Mouse (Mus musculus) hindbrain, embryonic 10.5 days (tissue): ENCODE results near the gene Mcm9. TPM values are rescaled to one million over a fixed set of nuclear protein-coding genes. Genes with fewer than 3 reads are reported as not detected.
A peak's percentile ranks its signal among the peaks of the same experiment; 100 is the strongest.
"Not testable (repeated sequence)": the region's sequence is repeated elsewhere in the genome, so short reads cannot be mapped to it uniquely, and the experiment has no call there.

Experiments used
- DNase-seq: peaks from one replicate; pipeline ENCODE4 v3.0.0-alpha.2; 2017; ENCODE audit warnings: low spot score
- H3K27ac ChIP-seq: fragments of 300-500 bp; sonication (generic); 2 replicates; pipeline ENCODE4 v1.5.1; 2016; ENCODE audit warnings: mild to moderate bottlenecking, moderate library complexity
- H3K27me3 ChIP-seq: fragments of 300-500 bp; sonication (generic); 2 replicates; pipeline ENCODE4 v1.6.1; 2016; ENCODE audit warnings: mild to moderate bottlenecking; ENCODE audit not compliant: poor library complexity, insufficient read depth, severe bottlenecking
- H3K36me3 ChIP-seq: fragments of 300-500 bp; sonication (generic); 2 replicates; pipeline ENCODE4 v1.6.1; 2016; ENCODE audit warnings: mild to moderate bottlenecking, moderate library complexity
- H3K4me1 ChIP-seq: fragments of 300-500 bp; sonication (generic); replicated peaks from 2 replicates; pipeline ENCODE4 v1.6.1; 2016; ENCODE audit warnings: mild to moderate bottlenecking
- H3K4me3 ChIP-seq: fragments of 300-500 bp; sonication (generic); 2 replicates; pipeline ENCODE4 v1.5.1; 2016; ENCODE audit warnings: mild to moderate bottlenecking, moderate library complexity
- H3K9me3 ChIP-seq: fragments of 300-500 bp; sonication (generic); 2 replicates; pipeline ENCODE4 v1.6.1; 2016; ENCODE audit warnings: mild to moderate bottlenecking, moderate library complexity
- WGBS: fragments of 180-500 bp; shearing (Covaris S2); methylation state at CpG from one replicate; pipeline ENCODE4 v1.1.7; 2016; 5-methylcytosine and 5-hydroxymethylcytosine counted together
- polyA plus RNA-seq: library from polyadenylated mRNA; unstranded; fragments of >200 nt; fragmentation: Nextera tagmentation; extraction: Ambion mirVana; gene quantifications from 2 replicates; pipeline ENCODE4 v1.2.1, GENCODE M21; 2016

Gene Mcm9
- polyA plus RNA-seq, 1 experiment from 2014 or later: 11.5 TPM

DNA sequence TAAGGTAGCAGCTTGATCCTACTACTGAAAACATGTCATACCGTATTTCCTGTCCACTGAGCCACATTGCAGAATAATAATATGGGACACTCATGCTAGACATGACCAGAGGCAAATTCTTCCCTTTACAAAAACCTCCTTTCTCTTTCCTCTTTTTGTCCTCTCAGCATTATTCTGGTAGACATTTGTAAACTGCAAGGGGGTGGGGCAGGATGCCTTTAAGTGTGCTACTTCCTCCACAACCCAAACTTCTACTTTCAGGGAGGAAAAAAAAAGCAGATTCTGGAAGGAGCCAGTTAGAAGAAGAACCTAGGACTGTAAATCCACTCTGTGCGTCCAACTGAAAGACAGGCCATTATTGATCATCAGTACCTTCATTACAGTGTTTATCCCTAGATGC is 124.7 kb downstream of the Mcm9 start:
- Histone ChIP-seq H3K4me3 (no peak overlapping the region), H3K27ac (no peak overlapping the region), H3K9me3 (no peaks in the 10 kb centered on the region), H3K4me1 (peaks cover 9% of the 10 kb centered on the region), H3K36me3 (no peaks in the 10 kb centered on the region), H3K27me3 (no peaks in the 10 kb centered on the region)
- WGBS: 83% methylated on average over 2 of the region's 2 CpGs
- no peak for DNase-seq

DNA sequence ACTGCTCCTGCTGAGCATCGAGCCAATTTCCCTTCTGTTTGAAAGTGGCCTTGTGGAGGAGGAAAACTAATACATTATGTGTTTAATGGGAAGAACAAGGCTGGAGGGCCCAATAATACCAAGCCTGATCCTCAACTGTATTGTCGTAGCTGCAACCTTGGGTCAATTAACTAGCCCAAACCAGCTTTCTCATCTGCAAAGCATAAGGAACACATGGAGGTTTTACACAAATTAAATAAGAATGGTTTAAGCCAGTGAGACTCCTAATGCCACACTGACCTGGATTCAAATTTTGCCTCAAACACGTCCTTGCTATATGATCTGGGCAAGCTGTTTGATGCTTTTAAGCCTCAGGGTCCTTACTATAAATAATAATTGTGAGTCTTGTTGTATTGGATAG is 125.2 kb downstream of the Mcm9 start:
- Histone ChIP-seq H3K27ac (no peak overlapping the region), H3K4me3 (no peak overlapping the region), H3K27me3 (no peaks in the 10 kb centered on the region), H3K36me3 (no peaks in the 10 kb centered on the region), H3K9me3 (no peaks in the 10 kb centered on the region), H3K4me1 (peaks cover 9% of the 10 kb centered on the region)
- no peak for DNase-seq
- WGBS: 79% methylated on average over 3 of the region's 3 CpGs

DNA sequence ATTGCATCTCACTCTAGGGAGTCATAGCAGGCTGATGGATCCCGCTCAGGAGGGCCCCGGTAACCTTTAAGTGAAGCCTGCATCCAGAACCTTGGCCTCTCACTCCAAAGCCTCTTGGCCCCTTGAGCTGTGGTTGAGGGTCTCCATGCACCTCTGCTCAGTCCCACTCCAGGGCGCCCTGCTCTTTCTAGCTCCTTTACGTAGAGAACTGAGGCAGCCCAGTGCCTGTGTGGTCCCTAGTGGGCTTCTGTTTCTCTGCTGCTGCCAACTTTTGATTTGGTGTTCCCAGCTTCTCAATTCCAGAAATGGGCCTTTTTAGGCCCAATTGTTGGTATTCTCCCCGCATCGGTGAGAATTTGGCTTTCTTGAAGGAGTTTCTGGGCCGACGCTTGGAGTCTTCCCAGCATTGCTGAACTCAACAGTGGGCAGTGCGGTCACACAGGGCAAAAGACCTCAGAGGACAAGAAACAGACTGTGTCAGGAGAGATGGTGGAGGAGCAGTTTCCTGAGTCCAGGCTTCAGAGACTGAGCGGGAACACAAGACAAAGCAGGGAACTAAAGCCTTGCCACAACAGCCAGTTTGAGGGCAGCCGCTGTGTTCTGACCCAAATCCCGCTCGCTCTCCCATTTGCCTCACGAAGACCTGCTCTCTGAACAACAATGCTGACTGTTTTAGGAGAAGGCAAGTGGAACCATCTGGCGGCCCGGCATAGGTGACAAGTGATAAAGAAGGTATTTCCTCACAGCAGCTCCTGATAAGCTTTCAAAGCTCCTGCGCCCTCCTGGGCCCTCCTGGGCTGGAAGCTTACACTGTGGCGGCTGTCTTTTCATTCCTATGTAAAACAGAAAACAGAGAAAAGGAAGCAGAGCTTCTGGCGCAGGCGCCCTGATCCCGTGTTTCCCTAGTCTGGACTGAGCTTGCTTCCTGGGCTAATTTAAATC is 127.1 kb downstream of the Mcm9 start:
- Histone ChIP-seq H3K27me3 (no peaks in the 10 kb centered on the region), H3K4me1 (peaks cover 9% of the 10 kb centered on the region), H3K4me3 (peak overlapping the region; percentile 34), H3K36me3 (no peaks in the 10 kb centered on the region), H3K9me3 (no peaks in the 10 kb centered on the region), H3K27ac (peak overlapping the region; percentile 82)
- DNase-seq: peak; percentile 48
- 40% methylated on average over 21 of the region's 21 CpGs for WGBS

DNA sequence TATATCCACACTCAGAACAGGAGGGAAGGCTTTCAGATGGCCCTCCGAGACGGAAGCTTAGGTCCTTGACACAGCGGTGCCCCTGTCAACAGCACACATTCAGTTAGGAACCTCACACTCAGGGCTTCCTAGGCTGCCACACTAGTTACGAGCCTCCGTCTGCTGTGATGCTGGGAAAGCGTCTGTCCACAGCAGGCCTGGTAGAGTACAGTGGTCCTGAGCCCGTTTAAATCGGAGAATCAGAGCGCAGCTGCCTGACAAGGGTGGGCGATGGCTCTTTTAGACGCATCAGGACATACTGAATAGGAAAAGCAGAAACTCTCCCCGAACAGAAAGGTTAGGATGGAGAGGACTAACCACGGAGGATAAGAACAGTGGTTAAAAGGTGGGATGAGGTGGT is 127.8 kb downstream of the Mcm9 start:
- Histone ChIP-seq H3K27me3 (no peaks in the 10 kb centered on the region), H3K27ac (no peak overlapping the region), H3K4me3 (no peak overlapping the region), H3K9me3 (0 out of 2 replicates have a peak, but pooled peaks cover 4% of the 10 kb centered on the region), H3K4me1 (peaks cover 9% of the 10 kb centered on the region), H3K36me3 (no peaks in the 10 kb centered on the region)
- no peak for DNase-seq
- 88% methylated on average over 13 of the region's 13 CpGs for WGBS

DNA sequence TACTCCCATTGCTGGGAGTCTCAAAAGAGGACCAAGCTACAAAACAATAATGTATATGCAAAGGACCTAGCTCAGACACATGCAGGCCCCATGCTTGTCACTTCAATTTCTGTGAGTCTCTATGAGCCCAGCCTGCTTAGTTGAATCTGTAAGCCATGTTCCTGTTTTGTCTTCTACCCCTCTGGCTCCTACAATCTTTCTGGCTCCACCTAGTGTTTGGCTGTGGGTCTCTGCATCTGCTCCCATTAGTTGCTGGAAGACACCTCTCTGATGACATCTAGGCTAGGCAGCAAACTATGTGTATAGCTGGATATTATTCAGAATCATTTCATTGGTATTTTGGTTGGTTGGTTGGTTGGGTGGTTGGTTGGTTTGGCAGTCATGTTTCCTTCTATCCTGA is 130.7 kb downstream of the Mcm9 start:
- H3K9me3 ChIP-seq: peaks cover 11% of the 10 kb centered on the region; the same call in 1 of the 2 replicates
- H3K4me1 ChIP-seq: peaks cover 9% of the 10 kb centered on the region
- no peaks in the 10 kb centered on the region for H3K27me3 ChIP-seq
- no peaks in the 10 kb centered on the region for H3K36me3 ChIP-seq
- no peak overlapping the region for H3K27ac ChIP-seq
- no peak overlapping the region for H3K4me3 ChIP-seq
- DNase-seq: no peak

DNA sequence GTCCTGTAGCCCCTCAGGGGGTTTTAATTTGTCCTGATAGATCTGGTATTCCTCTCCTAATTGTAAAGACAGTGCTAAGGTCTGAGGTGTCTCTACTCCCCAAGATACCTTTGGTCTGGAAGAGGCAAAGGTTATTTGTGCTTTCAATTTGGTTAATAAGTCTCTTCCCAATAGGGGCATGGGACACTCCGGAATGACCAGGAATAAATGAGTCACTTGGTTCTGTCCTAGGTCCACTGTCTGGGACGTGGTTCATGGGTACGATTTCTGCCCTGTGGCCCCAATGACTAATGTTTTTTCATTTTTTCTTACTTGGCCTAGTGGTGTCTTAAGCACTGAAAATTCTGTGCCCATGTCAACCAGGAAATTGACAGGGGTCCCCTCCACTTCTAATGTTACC is 134.9 kb downstream of the Mcm9 start:
- DNase-seq: not testable (repeated sequence)
- 93% methylated on average over 3 of the region's 3 CpGs for WGBS

DNA sequence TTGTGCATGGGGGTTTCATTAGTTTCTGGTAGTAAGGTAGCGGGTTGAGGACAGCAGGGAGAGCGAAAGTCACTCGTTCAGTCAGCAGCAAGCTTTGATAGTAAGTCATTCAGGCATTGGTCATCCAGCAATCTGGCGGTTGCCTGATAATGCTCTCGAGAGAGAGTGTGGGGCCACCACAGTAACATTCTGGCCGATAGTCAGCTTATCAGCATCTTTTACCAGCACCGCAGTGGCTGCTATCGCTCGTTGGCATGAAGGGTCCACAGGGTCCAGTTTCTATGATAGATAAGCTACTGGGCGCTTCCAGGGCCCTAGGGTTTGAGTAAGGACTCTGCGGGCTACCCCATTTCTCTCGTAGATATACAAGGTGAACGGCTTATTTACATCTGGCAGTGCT is 136.3 kb downstream of the Mcm9 start:
- no peak overlapping the region for H3K27ac ChIP-seq
- no peaks in the 10 kb centered on the region for H3K27me3 ChIP-seq
- no peaks in the 10 kb centered on the region for H3K36me3 ChIP-seq
- no peak overlapping the region for H3K4me3 ChIP-seq
- DNase-seq: no peak
- peaks cover 18% of the 10 kb centered on the region for H3K9me3 ChIP-seq
- 94% methylated on average over 13 of the region's 13 CpGs for WGBS
- H3K4me1 ChIP-seq: no peaks in the 10 kb centered on the region

More for the DNA sequence above, 134.9 kb downstream of the Mcm9 start:
- H3K9me3 ChIP-seq: peaks cover 11% of the 10 kb centered on the region; the same call in 1 of the 2 replicates
- not testable (repeated sequence) for H3K27me3 ChIP-seq, H3K36me3 ChIP-seq, H3K4me1 ChIP-seq, H3K4me3 ChIP-seq, H3K27ac ChIP-seq

Other genes starting within 250 kb of the Mcm9 start
- 142 and 158 TPM in 2 replicates for gene Asf1a, start 33.7 kb downstream of the Mcm9 start, polyA plus RNA-seq
- 5.1 and 5.8 TPM in 2 replicates for gene Fam184a, start 120.7 kb upstream of the Mcm9 start, polyA plus RNA-seq